Mouse (Mus musculus) forebrain, embryonic 15.5 days (tissue): ENCODE results near the gene AC140267.1. TPM values are rescaled to one million over a fixed set of nuclear protein-coding genes. Genes with fewer than 3 reads are reported as not detected.

Experiments used
- ATAC-seq: fragments of 200-750 bp; cut with Nextera tagmentation; replicated peaks from 2 replicates; pipeline ENCODE4 v1.8.0; 2017; ENCODE audit warnings: mild to moderate bottlenecking, moderate TSS enrichment, moderate library complexity
- H3K27ac ChIP-seq: fragments of 300-500 bp; sonication (generic); replicated peaks from 2 replicates; pipeline ENCODE4 v1.5.1; 2015; ENCODE audit warnings: mild to moderate bottlenecking, inconsistent platforms
- H3K27me3 ChIP-seq: fragments of 300-500 bp; sonication (generic); 2 replicates; pipeline ENCODE4 v1.6.1; 2015; ENCODE audit warnings: inconsistent platforms
- H3K36me3 ChIP-seq: fragments of 300-500 bp; sonication (generic); 2 replicates; pipeline ENCODE4 v1.6.1; 2015; ENCODE audit warnings: mild to moderate bottlenecking, inconsistent platforms
- H3K4me1 ChIP-seq: fragments of 300-500 bp; sonication (generic); 2 replicates; pipeline ENCODE4 v1.6.1; 2015; ENCODE audit warnings: inconsistent platforms
- H3K4me2 ChIP-seq: fragments of 300-500 bp; sonication (generic); replicated peaks from 2 replicates; pipeline ENCODE4 v1.6.1; 2015; ENCODE audit warnings: mild to moderate bottlenecking, inconsistent platforms
- H3K4me3 ChIP-seq: fragments of 300-500 bp; sonication (generic); 2 replicates; pipeline ENCODE4 v1.5.1; 2015; ENCODE audit warnings: mild to moderate bottlenecking, inconsistent platforms
- H3K9ac ChIP-seq: fragments of 300-500 bp; sonication (generic); replicated peaks from 2 replicates; pipeline ENCODE4 v1.6.1; 2015; ENCODE audit warnings: mild to moderate bottlenecking, inconsistent platforms
- H3K9me3 ChIP-seq: fragments of 300-500 bp; sonication (generic); 2 replicates; pipeline ENCODE4 v1.6.1; 2016; ENCODE audit warnings: inconsistent platforms
- WGBS: fragments of 180-500 bp; shearing (Covaris S2); methylation state at CpG from one replicate; pipeline ENCODE4 v1.1.7; 2015; ENCODE audit warnings: mixed read lengths; 5-methylcytosine and 5-hydroxymethylcytosine counted together
- polyA plus RNA-seq: library from polyadenylated mRNA; unstranded; fragments of >200 nt; fragmentation: Nextera tagmentation; extraction: Ambion mirVana; gene quantifications from 2 replicates; pipeline ENCODE4 v1.2.1, GENCODE M21; 2015

The AC140267.1 gene
- polyA plus RNA-seq, 1 experiment from 2014 or later: 4.2 TPM

GRCm38 (mm10) chr15:80233733-80234509 lies 1.7 kb upstream of the AC140267.1 start, which contains the start of gene Mief1:
Gene Mief1, plus strand, starts transcription at chr15:80234018.
- WGBS: 0% methylated on average over 64 of the region's 67 CpGs

GRCm38 (mm10) chr15:80248135-80248534 lies 12.5 kb downstream of the AC140267.1 start:
- ATAC-seq: no peak
- Histone ChIP-seq H3K27ac (no peak overlapping the region), H3K9me3 (no peaks in the 10 kb centered on the region), H3K4me3 (no peak overlapping the region), H3K4me2 (no peak overlapping the region), H3K36me3 (peaks cover 74% of the 10 kb centered on the region), H3K9ac (no peak overlapping the region), H3K4me1 (no peaks in the 10 kb centered on the region), H3K27me3 (no peaks in the 10 kb centered on the region)
- 94% methylated on average over 12 of the region's 12 CpGs for WGBS

More at GRCm38 (mm10) chr15:80233733-80234509, 1.7 kb upstream of the AC140267.1 start, which contains the start of gene Mief1:
- Histone ChIP-seq H3K9ac (peak within 1 kb of the TSS; percentile 88), H3K4me3 (peak within 1 kb of the TSS; percentile 99), H3K36me3 (peaks cover 29% of the 10 kb centered on the region), H3K4me2 (peak within 1 kb of the TSS; percentile 87), H3K27me3 (no peaks in the 10 kb centered on the region), H3K9me3 (no peaks in the 10 kb centered on the region), H3K27ac (peak within 1 kb of the TSS; percentile 88), H3K4me1 (peaks cover 17% of the 10 kb centered on the region)
- peak; percentile 96 for ATAC-seq

- WGBS: 82% methylated on average over 1 of the region's 1 CpGs
- Histone ChIP-seq H3K4me2 (no peak overlapping the region), H3K4me3 (no peak overlapping the region), H3K36me3 (peaks cover 71% of the 10 kb centered on the region), H3K27me3 (no peaks in the 10 kb centered on the region), H3K4me1 (0 out of 2 replicates have a peak, but pooled peaks cover under 1% of the 10 kb centered on the region), H3K27ac (no peak overlapping the region), H3K9me3 (no peaks in the 10 kb centered on the region), H3K9ac (no peak overlapping the region)
- no peak for ATAC-seq
These were observed 13.0 kb downstream of the AC140267.1 start for GRCm38 (mm10) chr15:80248596-80248995.

- H3K27ac ChIP-seq: no peak overlapping the region
- peaks cover 61% of the 10 kb centered on the region for H3K36me3 ChIP-seq
- H3K9me3 ChIP-seq: no peaks in the 10 kb centered on the region
- H3K4me1 ChIP-seq: peaks cover 10% of the 10 kb centered on the region
- no peak overlapping the region for H3K4me3 ChIP-seq
- no peaks in the 10 kb centered on the region for H3K27me3 ChIP-seq
- no peak for ATAC-seq
- H3K4me2 ChIP-seq: no peak overlapping the region
- WGBS: 92% methylated on average over 10 of the region's 10 CpGs
- no peak overlapping the region for H3K9ac ChIP-seq
These were observed 14.0 kb downstream of the AC140267.1 start for GRCm38 (mm10) chr15:80249672-80250071.

GRCm38 (mm10) chr15:80250586-80250985 lies 15.0 kb downstream of the AC140267.1 start:
- 96% methylated on average over 6 of the region's 6 CpGs for WGBS
- Histone ChIP-seq H3K36me3 (peaks cover 60% of the 10 kb centered on the region), H3K4me1 (peaks cover 10% of the 10 kb centered on the region), H3K27ac (no peak overlapping the region), H3K9me3 (no peaks in the 10 kb centered on the region), H3K9ac (no peak overlapping the region), H3K27me3 (no peaks in the 10 kb centered on the region), H3K4me3 (no peak overlapping the region), H3K4me2 (no peak overlapping the region)
- no peak for ATAC-seq

- Histone ChIP-seq H3K36me3 (peaks cover 53% of the 10 kb centered on the region), H3K4me2 (no peak overlapping the region), H3K9ac (no peak overlapping the region), H3K4me1 (peaks cover 32% of the 10 kb centered on the region), H3K27me3 (no peaks in the 10 kb centered on the region), H3K27ac (peak overlapping the region; percentile 99; the same call in 1 of the 2 replicates), H3K9me3 (no peaks in the 10 kb centered on the region), H3K4me3 (no peak overlapping the region)
- 25% methylated on average over 2 of the region's 2 CpGs for WGBS
- ATAC-seq: no peak
These were observed 17.9 kb downstream of the AC140267.1 start for GRCm38 (mm10) chr15:80253530-80253929.

GRCm38 (mm10) chr15:80254207-80254606 lies 18.6 kb downstream of the AC140267.1 start:
- H3K27ac ChIP-seq: peak overlapping the region; percentile 99
- H3K27me3 ChIP-seq: no peaks in the 10 kb centered on the region
- H3K9ac ChIP-seq: peak overlapping the region; percentile 70
- H3K36me3 ChIP-seq: peaks cover 49% of the 10 kb centered on the region
- H3K9me3 ChIP-seq: no peaks in the 10 kb centered on the region
- 52% methylated on average over 6 of the region's 6 CpGs for WGBS
- no peak for ATAC-seq
- H3K4me1 ChIP-seq: peaks cover 35% of the 10 kb centered on the region
- peak overlapping the region; percentile 92 for H3K4me2 ChIP-seq
- H3K4me3 ChIP-seq: peak overlapping the region; percentile 98

- H3K4me2 ChIP-seq: peak within 1 kb of the TSS; percentile 92
- peak within 1 kb of the TSS; percentile 98 for H3K4me3 ChIP-seq
- peak within 1 kb of the TSS; percentile 99 for H3K27ac ChIP-seq
- no peaks in the 10 kb centered on the region for H3K27me3 ChIP-seq
- H3K9me3 ChIP-seq: no peaks in the 10 kb centered on the region
- peaks cover 49% of the 10 kb centered on the region for H3K36me3 ChIP-seq
- peak; percentile 97 for ATAC-seq
- WGBS: under 1% methylated on average over 62 of the region's 62 CpGs
- H3K9ac ChIP-seq: peak within 1 kb of the TSS; percentile 100
- peaks cover 35% of the 10 kb centered on the region for H3K4me1 ChIP-seq
These were observed 19.4 kb downstream of the AC140267.1 start, which contains the start of gene Atf4 for GRCm38 (mm10) chr15:80254847-80255645. Gene Atf4, plus strand, starts transcription at chr15:80255184.

- WGBS: under 1% methylated on average over 51 of the region's 51 CpGs
- Histone ChIP-seq H3K27ac (peak overlapping the region; percentile 99), H3K4me3 (peak overlapping the region; percentile 98), H3K4me2 (peak overlapping the region; percentile 92), H3K9me3 (no peaks in the 10 kb centered on the region), H3K9ac (peak overlapping the region; percentile 100), H3K4me1 (peaks cover 39% of the 10 kb centered on the region), H3K27me3 (no peaks in the 10 kb centered on the region), H3K36me3 (peaks cover 45% of the 10 kb centered on the region)
- peak; percentile 15 for ATAC-seq
These were observed 20.0 kb downstream of the AC140267.1 start for GRCm38 (mm10) chr15:80255646-80256121.

- Histone ChIP-seq H3K4me1 (peaks cover 39% of the 10 kb centered on the region), H3K9me3 (no peaks in the 10 kb centered on the region), H3K27me3 (no peaks in the 10 kb centered on the region), H3K27ac (peak overlapping the region; percentile 99), H3K4me2 (peak overlapping the region; percentile 92), H3K36me3 (peaks cover 39% of the 10 kb centered on the region), H3K9ac (peak overlapping the region; percentile 100), H3K4me3 (peak overlapping the region; percentile 98)
- WGBS: 12% methylated on average over 16 of the region's 16 CpGs
- ATAC-seq: no peak
These were observed 20.6 kb downstream of the AC140267.1 start for GRCm38 (mm10) chr15:80256242-80256641.

- peak overlapping the region; percentile 99 for H3K27ac ChIP-seq
These were observed 21.3 kb downstream of the AC140267.1 start for GRCm38 (mm10) chr15:80256656-80257601.

More at GRCm38 (mm10) chr15:80256656-80257601, 21.3 kb downstream of the AC140267.1 start:
- 64% methylated on average over 12 of the region's 12 CpGs for WGBS
- peak overlapping the region; percentile 92 for H3K4me2 ChIP-seq
- peaks cover 39% of the 10 kb centered on the region for H3K4me1 ChIP-seq
- peak overlapping the region; percentile 100 for H3K9ac ChIP-seq
- ATAC-seq: no peak
- H3K4me3 ChIP-seq: peak overlapping the region; percentile 98
- peaks cover 38% of the 10 kb centered on the region for H3K36me3 ChIP-seq
- H3K27me3 ChIP-seq: no peaks in the 10 kb centered on the region
- no peaks in the 10 kb centered on the region for H3K9me3 ChIP-seq
